ENCODE assay signal across 7 mouse cellular contexts in genomic region chr4:31642161-31642560, GRCm38 (mm10).
A peak's percentile ranks its signal among the peaks of the same experiment; 100 is the strongest.
DNase-seq lines count a peak whose midpoint lies in the region; ATAC-seq and TF ChIP-seq lines count a peak whose summit lies in the region.

No protein-coding gene starts in this region.

- no peak overlapping the region for H3K4me3 ChIP-seq in cortical plate, adult 2 months (ENCODE audit: insufficient read depth, low read length)
- no peak overlapping the region for H3K4me3 ChIP-seq in stomach, embryonic 16.5 days (replicated peaks; ENCODE audit: low read length)

- H3K27me3 ChIP-seq in stomach, embryonic 16.5 days (ENCODE audit: control insufficient read depth, insufficient read depth, low read length), result no peaks in the 10 kb centered on the region

- peak; percentile 65 for TF ChIP-seq CTCF in cortical plate, adult 2 months (IDR thresholded peaks at IDR 0.05; ENCODE audit: extremely low read depth, insufficient read depth, low read length)

- peak; percentile 23 for DNase-seq in thymus, postnatal 14 days
- DNase-seq in thymus, adult 18-20 months, result no peak
- DNase-seq in layer of hippocampus, adult 11-12 months (ENCODE audit: low spot score), result peak; percentile 28

- no peak overlapping the region for H3K27ac ChIP-seq in cortical plate, adult 2 months (ENCODE audit: insufficient read depth, low read length)
- H3K27ac ChIP-seq in stomach, embryonic 16.5 days (ENCODE audit: low read length), result 0 out of 2 replicates have a peak overlapping the region, but pooled peaks have one; percentile 29

- no peaks in the 10 kb centered on the region for H3K36me3 ChIP-seq in stomach, embryonic 16.5 days (ENCODE audit: control insufficient read depth, insufficient read depth, low read length)

- peak overlapping the region; percentile 17; the same call in 1 of the 2 replicates for H3K4me2 ChIP-seq in stomach, embryonic 16.5 days (ENCODE audit: low read depth, low read length)

- TF ChIP-seq POLR2A in cortical plate, adult 2 months (IDR thresholded peaks at IDR 0.05; ENCODE audit: extremely low read depth, insufficient read depth, low read length), result no peak

- H3K9me3 ChIP-seq in stomach, embryonic 16.5 days (replicated peaks; ENCODE audit: control insufficient read depth, low read length), result no peaks in the 10 kb centered on the region

- WGBS in stomach, embryonic 16.5 days, result 25% methylated on average over 9 of the region's 9 CpGs

- peak; percentile 27; the same call in 1 of the 2 replicates for ATAC-seq in granulocyte monocyte progenitor cell, adult 5-6 weeks (replicated peaks; ENCODE audit: poor library complexity, severe bottlenecking)
- ATAC-seq in megakaryocyte progenitor cell, adult 5-6 weeks (replicated peaks; ENCODE audit: poor library complexity), result peak; percentile 86
- ATAC-seq in stomach, embryonic 16.5 days (ENCODE audit: insufficient read depth, low FRiP score), result peak; percentile 86

- no peaks in the 10 kb centered on the region for H3K4me1 ChIP-seq in cortical plate, adult 2 months (ENCODE audit: control insufficient read depth, insufficient read depth, low read length)
- H3K4me1 ChIP-seq in stomach, embryonic 16.5 days (ENCODE audit: control insufficient read depth, insufficient read depth, low read length), result no peaks in the 10 kb centered on the region

- no peak overlapping the region for H3K9ac ChIP-seq in stomach, embryonic 16.5 days (ENCODE audit: low read length)

Comparison
In these comparisons a context has a peak if more than half of its experiments do, and no peak if none do; other contexts are left out.
1. DNase-seq: peak in thymus, postnatal 14 days (single experiment) and layer of hippocampus, adult 11-12 months (single experiment); none in thymus, adult 18-20 months (0 of 2).
2. ATAC-seq: peak in every context shown above with its lines; median percentile 86 in megakaryocyte progenitor cell, adult 5-6 weeks; 86 in stomach, embryonic 16.5 days; 27 in granulocyte monocyte progenitor cell, adult 5-6 weeks.